Mouse (Mus musculus): Measurements from ENCODE around the gene Il17rd. TPM values are rescaled to one million over a fixed set of nuclear protein-coding genes. Genes with fewer than 3 reads are reported as not detected.
A peak's percentile ranks its signal among the peaks of the same experiment; 100 is the strongest.

The Il17rd gene
- polyA plus RNA-seq, 1 experiment from 2014 or later, result 1.1 TPM

DNA sequence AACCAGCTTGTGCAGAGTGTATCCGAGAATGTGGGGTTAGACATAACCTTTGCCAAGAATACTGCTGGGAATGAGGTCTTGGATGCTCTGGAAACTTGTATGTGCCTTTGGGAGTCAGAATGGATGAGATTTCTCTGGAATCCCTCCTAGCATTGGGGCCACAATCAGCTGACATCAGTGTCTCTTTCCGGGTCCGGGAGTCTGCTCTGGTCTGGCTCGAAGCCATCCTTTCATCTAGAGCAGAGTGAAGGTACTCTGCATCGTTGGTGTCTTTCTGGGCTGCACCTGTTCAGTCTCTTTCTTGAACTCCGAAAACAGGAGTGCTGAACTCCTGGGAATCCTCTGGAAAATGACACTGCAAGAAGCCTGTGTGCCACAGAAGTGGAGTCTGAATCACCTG, 77.2 kb downstream of the Il17rd start:
- H3K4me2 ChIP-seq (replicated peaks; ENCODE audit: low read depth), result peak overlapping the region; percentile 98; the same call in 1 of the 2 replicates
- ATAC-seq (ENCODE audit: low FRiP score, low TSS enrichment), result no peak
- no peak overlapping the region for H3K4me3 ChIP-seq (ENCODE audit: low read depth, low read length)
- no peak overlapping the region; the same call in 1 of the 2 replicates for H3K9ac ChIP-seq (ENCODE audit: low read length)
- no peak for DNase-seq (ENCODE audit: low spot score)
- H3K4me1 ChIP-seq (replicated peaks; ENCODE audit: control insufficient read depth, insufficient read depth), result no peaks in the 10 kb centered on the region
- H3K27me3 ChIP-seq (ENCODE audit: control insufficient read depth, insufficient read depth, low read length), result no peaks in the 10 kb centered on the region
- TF ChIP-seq CTCF (IDR thresholded peaks at IDR 0.05; ENCODE audit: low read depth), result no peak
- no peak for TF ChIP-seq EP300 (optimal IDR thresholded peaks at IDR 0.05)
- H3K36me3 ChIP-seq (ENCODE audit: control insufficient read depth, insufficient read depth, low read length), result no peaks in the 10 kb centered on the region
- no peak overlapping the region for H3K27ac ChIP-seq (replicated peaks)
- 57% methylated on average over 6 of the region's 6 CpGs for WGBS
- no peaks in the 10 kb centered on the region for H3K9me3 ChIP-seq (ENCODE audit: control insufficient read depth, low read length)

DNA sequence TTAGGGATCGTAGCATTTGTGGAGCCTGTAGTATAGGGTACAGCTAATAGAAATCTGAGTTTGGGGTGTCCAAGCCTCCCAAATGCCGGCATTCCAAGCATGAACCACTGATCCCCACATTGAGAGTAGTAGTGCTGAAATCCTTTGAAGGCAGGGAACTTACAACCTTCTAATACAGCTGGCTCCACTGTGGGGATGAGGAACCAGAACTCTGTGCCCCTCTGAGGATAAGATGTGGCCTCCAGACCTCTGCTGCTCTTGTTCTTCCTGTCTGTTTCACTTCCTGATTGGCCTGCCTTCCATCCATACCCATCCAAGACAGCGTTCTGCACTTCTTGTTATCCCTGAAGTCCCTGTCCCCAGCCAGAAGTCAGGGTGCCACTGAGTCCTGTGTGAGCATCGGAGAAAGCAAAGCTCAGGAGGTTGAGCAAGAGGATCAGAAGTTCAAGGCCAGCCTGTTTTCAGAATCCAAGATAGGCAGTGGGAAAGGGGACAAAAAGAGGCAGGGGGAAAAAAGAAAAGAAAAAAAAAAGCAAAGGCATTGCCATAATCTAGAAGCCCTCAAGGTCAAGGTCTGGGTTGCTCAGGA, 77.9 kb downstream of the Il17rd start:
- Histone ChIP-seq H3K9ac (ENCODE audit: low read length) (no peak overlapping the region), H3K36me3 (ENCODE audit: control insufficient read depth, insufficient read depth, low read length) (no peaks in the 10 kb centered on the region), H3K4me2 (replicated peaks; ENCODE audit: low read depth) (no peak overlapping the region), H3K4me1 (replicated peaks; ENCODE audit: control insufficient read depth, insufficient read depth) (no peaks in the 10 kb centered on the region), H3K27ac (replicated peaks) (no peak overlapping the region), H3K4me3 (ENCODE audit: low read depth, low read length) (no peak overlapping the region), H3K9me3 (ENCODE audit: control insufficient read depth, low read length) (no peaks in the 10 kb centered on the region), H3K27me3 (ENCODE audit: control insufficient read depth, insufficient read depth, low read length) (no peaks in the 10 kb centered on the region)
- ATAC-seq (ENCODE audit: low FRiP score, low TSS enrichment) (no peak), DNase-seq (ENCODE audit: low spot score) (no peak)
- WGBS, result 59% methylated on average over 4 of the region's 4 CpGs
- TF ChIP-seq CTCF (IDR thresholded peaks at IDR 0.05; ENCODE audit: low read depth) (no peak), EP300 (optimal IDR thresholded peaks at IDR 0.05) (no peak)

DNA sequence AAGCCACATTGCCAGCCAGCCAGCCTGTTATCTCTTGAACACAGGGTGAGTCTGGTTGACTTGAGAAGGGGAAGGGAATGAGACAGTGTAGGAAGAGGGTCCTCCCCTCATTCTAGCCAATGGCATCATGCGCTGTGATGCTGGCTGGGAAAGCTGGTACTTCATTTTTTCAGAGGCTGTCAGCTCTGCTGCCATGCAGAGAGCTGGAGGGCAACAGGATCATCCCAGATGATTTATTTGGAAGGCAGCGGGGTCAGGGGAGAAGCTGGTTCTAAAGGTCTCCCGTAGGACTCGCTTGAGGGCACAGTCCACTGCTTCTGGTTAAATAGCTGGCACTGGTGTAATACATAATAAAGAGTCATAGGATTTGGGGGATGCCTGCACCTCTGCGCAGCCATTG, 79.8 kb downstream of the Il17rd start:
- ATAC-seq (ENCODE audit: low FRiP score, low TSS enrichment) (no peak), DNase-seq (ENCODE audit: low spot score) (no peak)
- Histone ChIP-seq H3K4me1 (replicated peaks; ENCODE audit: control insufficient read depth, insufficient read depth) (no peaks in the 10 kb centered on the region), H3K9ac (ENCODE audit: low read length) (no peak overlapping the region), H3K4me3 (ENCODE audit: low read depth, low read length) (no peak overlapping the region), H3K4me2 (replicated peaks; ENCODE audit: low read depth) (no peak overlapping the region), H3K36me3 (ENCODE audit: control insufficient read depth, insufficient read depth, low read length) (no peaks in the 10 kb centered on the region), H3K9me3 (ENCODE audit: control insufficient read depth, low read length) (no peaks in the 10 kb centered on the region), H3K27ac (replicated peaks) (no peak overlapping the region), H3K27me3 (ENCODE audit: control insufficient read depth, insufficient read depth, low read length) (no peaks in the 10 kb centered on the region)
- TF ChIP-seq EP300 (optimal IDR thresholded peaks at IDR 0.05), result no peak
- no peak for TF ChIP-seq CTCF (IDR thresholded peaks at IDR 0.05; ENCODE audit: low read depth)
- WGBS, result 82% methylated on average over 5 of the region's 5 CpGs

DNA sequence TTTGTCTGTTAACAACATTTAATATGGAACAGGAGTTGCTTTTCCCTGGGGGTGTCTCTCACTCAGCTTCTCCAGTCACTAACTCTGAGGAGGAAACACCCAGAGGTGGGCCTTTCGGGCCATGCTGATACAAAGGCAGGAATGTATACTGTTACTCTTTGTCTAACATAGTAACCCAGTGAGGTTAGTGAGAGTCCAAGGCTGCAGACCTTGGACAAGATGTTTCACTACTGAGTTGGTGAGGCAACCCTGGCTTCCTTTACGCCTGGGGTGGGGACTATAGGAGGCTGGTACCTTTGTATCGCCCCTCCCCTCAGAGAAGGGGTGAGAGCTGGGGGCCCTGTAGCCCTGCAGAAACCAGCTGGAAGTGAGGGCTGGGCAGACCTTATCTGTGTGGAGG, 83.9 kb downstream of the Il17rd start:
- Histone ChIP-seq H3K4me2 (replicated peaks; ENCODE audit: low read depth) (no peak overlapping the region), H3K4me1 (replicated peaks; ENCODE audit: control insufficient read depth, insufficient read depth) (no peaks in the 10 kb centered on the region), H3K9ac (ENCODE audit: low read length) (no peak overlapping the region), H3K27ac (replicated peaks) (no peak overlapping the region), H3K27me3 (ENCODE audit: control insufficient read depth, insufficient read depth, low read length) (no peaks in the 10 kb centered on the region), H3K36me3 (ENCODE audit: control insufficient read depth, insufficient read depth, low read length) (no peaks in the 10 kb centered on the region), H3K9me3 (ENCODE audit: control insufficient read depth, low read length) (no peaks in the 10 kb centered on the region), H3K4me3 (ENCODE audit: low read depth, low read length) (no peak overlapping the region)
- ATAC-seq (ENCODE audit: low FRiP score, low TSS enrichment) (peak; percentile 48; the same call in 1 of the 2 replicates), DNase-seq (ENCODE audit: low spot score) (no peak)
- TF ChIP-seq EP300 (optimal IDR thresholded peaks at IDR 0.05) (no peak), CTCF (IDR thresholded peaks at IDR 0.05; ENCODE audit: low read depth) (no peak)
- 60% methylated on average over 3 of the region's 3 CpGs for WGBS

DNA sequence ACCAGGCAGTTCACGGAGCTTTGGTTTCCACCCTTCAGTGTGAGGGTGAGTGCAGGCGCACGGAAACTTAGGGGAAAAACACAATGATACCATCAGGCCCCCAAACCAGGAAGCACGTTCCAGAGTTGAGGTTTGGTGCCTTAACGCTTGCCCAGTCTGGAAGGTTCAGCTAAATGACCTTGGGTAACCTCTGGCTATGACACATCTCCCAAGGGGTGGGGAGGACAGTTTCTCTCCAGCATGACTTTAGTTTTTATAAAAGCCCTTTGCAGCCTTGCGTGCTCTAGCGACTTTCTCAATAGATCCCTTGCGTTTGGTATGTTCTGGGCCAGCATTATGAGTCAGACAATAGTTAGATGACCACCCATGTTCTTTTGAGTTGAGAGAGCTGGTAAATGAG, 84.8 kb downstream of the Il17rd start:
- DNase-seq (ENCODE audit: low spot score), result no peak
- Histone ChIP-seq H3K27ac (replicated peaks) (no peak overlapping the region), H3K27me3 (ENCODE audit: control insufficient read depth, insufficient read depth, low read length) (no peaks in the 10 kb centered on the region), H3K4me3 (ENCODE audit: low read depth, low read length) (no peak overlapping the region), H3K4me2 (replicated peaks; ENCODE audit: low read depth) (no peak overlapping the region), H3K4me1 (replicated peaks; ENCODE audit: control insufficient read depth, insufficient read depth) (no peaks in the 10 kb centered on the region), H3K9me3 (ENCODE audit: control insufficient read depth, low read length) (no peaks in the 10 kb centered on the region), H3K9ac (ENCODE audit: low read length) (no peak overlapping the region), H3K36me3 (ENCODE audit: control insufficient read depth, insufficient read depth, low read length) (no peaks in the 10 kb centered on the region)
- WGBS, result 31% methylated on average over 8 of the region's 8 CpGs
- TF ChIP-seq CTCF (IDR thresholded peaks at IDR 0.05; ENCODE audit: low read depth), result no peak
- TF ChIP-seq EP300 (optimal IDR thresholded peaks at IDR 0.05), result no peak
- peak; percentile 48; the same call in 1 of the 2 replicates for ATAC-seq (ENCODE audit: low FRiP score, low TSS enrichment)

DNA sequence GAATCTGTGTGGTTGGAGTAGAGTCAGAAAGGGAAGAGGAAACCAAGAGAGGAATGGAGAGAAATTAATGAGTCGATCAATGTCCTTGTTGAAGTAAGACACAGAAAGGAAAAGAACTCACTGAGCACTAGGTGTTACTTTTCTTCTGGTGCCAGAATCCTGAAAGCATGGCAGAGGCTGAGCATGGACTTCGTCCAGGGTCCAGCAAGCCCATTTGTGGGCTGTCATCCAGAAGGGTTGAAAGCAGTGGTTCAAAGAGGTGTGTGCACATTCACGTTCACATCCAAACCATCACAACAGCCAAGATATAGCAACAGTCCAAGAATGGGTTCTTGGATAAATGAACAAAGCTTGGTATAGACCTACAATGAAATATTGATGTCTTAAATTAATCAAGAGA, 91.3 kb downstream of the Il17rd start:
- Histone ChIP-seq H3K27ac (replicated peaks) (no peak overlapping the region), H3K9ac (ENCODE audit: low read length) (no peak overlapping the region), H3K9me3 (ENCODE audit: control insufficient read depth, low read length) (no peaks in the 10 kb centered on the region), H3K27me3 (ENCODE audit: control insufficient read depth, insufficient read depth, low read length) (no peaks in the 10 kb centered on the region), H3K4me2 (replicated peaks; ENCODE audit: low read depth) (no peak overlapping the region), H3K36me3 (ENCODE audit: control insufficient read depth, insufficient read depth, low read length) (no peaks in the 10 kb centered on the region), H3K4me1 (replicated peaks; ENCODE audit: control insufficient read depth, insufficient read depth) (no peaks in the 10 kb centered on the region), H3K4me3 (ENCODE audit: low read depth, low read length) (no peak overlapping the region)
- TF ChIP-seq EP300 (optimal IDR thresholded peaks at IDR 0.05), result no peak
- TF ChIP-seq CTCF (IDR thresholded peaks at IDR 0.05; ENCODE audit: low read depth), result no peak
- 84% methylated on average over 3 of the region's 3 CpGs for WGBS
- ATAC-seq (ENCODE audit: low FRiP score, low TSS enrichment) (no peak), DNase-seq (ENCODE audit: low spot score) (no peak)

Data from stomach, postnatal 0 days (tissue).